19 mouse cellular contexts compared by ENCODE assay signal in the genomic region with DNA sequence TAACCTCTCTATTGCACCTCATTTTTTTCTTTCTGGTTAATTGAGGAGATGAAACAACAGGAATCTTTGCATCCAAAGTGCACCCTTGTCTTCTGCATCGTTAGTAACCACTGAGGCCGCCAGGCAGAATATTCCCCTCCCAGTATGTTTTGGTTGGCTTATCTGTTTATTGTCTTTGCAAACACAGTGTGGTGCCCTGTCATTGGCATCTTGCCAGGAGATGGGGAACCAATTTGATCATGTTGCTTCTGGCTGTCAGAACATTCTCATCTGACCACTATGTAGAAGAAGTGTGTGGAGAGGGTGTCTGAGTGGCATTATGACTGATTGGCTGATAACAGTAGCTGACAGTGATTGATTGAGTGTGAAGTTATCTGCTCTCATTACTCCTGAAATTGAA.
DNase-seq lines count a peak whose midpoint lies in the region; ATAC-seq lines count a peak whose summit lies in the region.
"Had no signal": no experiment of that assay in that cellular context is flagged by ENCODE, and none has a peak within 500 bp of the region (broad histone marks: within the 10 kb centered on the region; RNA-seq: fewer than 3 reads in every experiment).

No protein-coding gene starts in this region.

- ATAC-seq in granulocyte monocyte progenitor cell, adult 5-6 weeks (replicated peaks; ENCODE audit: poor library complexity, severe bottlenecking), result no peak
- ATAC-seq: forebrain, embryonic 13.5 days; intestine, embryonic 15.5 days had no signal

- DNase-seq in cerebellum, postnatal 14 days, result peak; percentile 69
- no peak for DNase-seq in cerebellum, adult 11 months
- peak; percentile 21 for DNase-seq in kidney, postnatal 10 days
- no peak for DNase-seq in kidney, postnatal 25 days
- DNase-seq in ovary, adult 18-20 months (ENCODE audit: low spot score), result peak; percentile 33
- DNase-seq in ovary, postnatal 10 days (ENCODE audit: low spot score), result no peak
- DNase-seq in retina, postnatal 1 day, result peak; percentile 83
- DNase-seq: adrenal gland, adult 8-10 months; gastrocnemius, adult 2 months; heart, postnatal 4 days; kidney, adult 8-10 months; kidney, postnatal 14 days; lung, postnatal 4 days; right cerebral cortex, adult 18-20 months; right cerebral cortex, postnatal 4 days; thymus, postnatal 14 days had no signal

Comparison
In these comparisons a context has a peak if more than half of its experiments do, and no peak if none do; other contexts are left out.
1. DNase-seq: peak in cerebellum, postnatal 14 days (2 of 2), kidney, postnatal 10 days (single experiment), ovary, adult 18-20 months (single experiment) and retina, postnatal 1 day (single experiment); none in cerebellum, adult 11 months (single experiment), kidney, postnatal 25 days (0 of 2) and ovary, postnatal 10 days (single experiment).